Mouse (Mus musculus) CD4-positive helper T cell, adult 2 months (primary cell): ENCODE measurements around the gene Als2cl.

Experiments
- DNase-seq: peaks from one replicate; pipeline ENCODE4 v3.0.0-alpha.2; 2012; ENCODE audit warnings: low read depth, missing footprints, low spot score

Gene Als2cl

DNA sequence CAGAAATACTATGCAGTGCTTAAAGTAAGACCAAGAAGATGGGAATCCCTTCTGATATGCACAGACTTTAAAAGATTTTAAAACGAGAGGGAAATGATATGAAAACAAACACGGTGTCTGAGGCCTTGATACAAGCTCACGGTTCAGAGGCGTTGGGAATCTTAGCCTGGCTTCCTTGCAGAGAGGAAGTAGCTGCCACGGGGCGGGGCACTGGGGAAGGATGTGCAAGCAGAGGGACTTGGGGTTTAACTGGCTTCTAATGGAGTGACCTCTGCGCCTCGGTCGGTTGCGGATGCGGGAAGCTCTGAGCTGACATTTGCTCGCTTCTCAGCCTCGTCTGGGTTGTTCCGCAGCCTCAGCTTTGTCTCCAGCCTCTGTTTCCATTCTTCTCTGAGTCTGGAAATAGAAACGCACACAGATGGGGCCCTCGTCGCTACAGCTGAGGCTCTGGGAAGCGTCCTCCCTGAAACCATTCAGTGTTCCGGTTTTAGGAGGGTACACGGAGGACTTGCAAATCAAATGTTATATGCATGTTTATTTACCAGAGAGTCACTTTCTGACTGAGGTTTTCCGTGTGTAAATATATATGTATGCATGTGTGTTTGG is 35.1 kb downstream of the Als2cl start:
- no peak for DNase-seq

DNA sequence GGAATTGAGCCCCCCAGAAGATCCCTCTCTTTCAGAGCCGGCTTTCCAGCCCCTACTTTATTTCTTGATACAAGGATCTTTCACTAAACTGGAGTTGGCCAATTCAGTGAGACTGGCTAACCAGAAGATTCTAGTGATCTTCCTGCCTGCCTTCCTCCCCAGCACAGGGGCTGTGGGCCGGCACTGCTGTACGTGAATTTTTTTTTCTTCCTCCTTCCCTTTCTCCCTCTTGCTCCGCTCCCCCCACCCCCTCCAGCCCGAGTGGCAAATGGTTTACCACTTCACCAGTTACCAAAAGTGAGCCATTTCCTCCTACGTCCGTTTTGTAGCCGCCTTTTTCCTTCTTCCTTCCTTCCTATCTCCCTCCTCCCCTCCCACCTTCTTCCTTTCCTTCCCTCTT is 35.8 kb downstream of the Als2cl start:
- DNase-seq: no peak

DNA sequence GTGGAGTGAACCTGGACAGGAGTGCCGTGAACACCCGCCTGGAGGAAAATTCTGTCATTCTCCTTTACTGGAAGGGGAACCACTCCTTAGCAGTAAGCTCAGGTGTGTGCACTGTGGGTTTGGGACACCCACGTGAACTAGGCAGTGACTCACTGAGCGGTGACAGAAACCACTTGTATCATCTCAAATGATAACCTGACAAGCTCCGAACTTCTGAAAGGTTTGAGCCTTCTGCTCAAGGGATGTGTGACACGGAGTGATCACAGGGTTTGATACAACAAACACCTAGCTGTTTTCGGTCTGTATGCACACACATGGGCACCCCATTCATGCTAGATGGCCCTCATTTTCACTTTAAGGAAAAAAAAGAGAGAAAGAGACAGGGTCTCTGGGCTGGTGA is 37.1 kb downstream of the Als2cl start, which contains the start of gene Fam240a:
TSS of gene Fam240a (minus strand) at position 76 of the 400 bp plus-strand sequence.
- DNase-seq: peak; percentile 71

DNA sequence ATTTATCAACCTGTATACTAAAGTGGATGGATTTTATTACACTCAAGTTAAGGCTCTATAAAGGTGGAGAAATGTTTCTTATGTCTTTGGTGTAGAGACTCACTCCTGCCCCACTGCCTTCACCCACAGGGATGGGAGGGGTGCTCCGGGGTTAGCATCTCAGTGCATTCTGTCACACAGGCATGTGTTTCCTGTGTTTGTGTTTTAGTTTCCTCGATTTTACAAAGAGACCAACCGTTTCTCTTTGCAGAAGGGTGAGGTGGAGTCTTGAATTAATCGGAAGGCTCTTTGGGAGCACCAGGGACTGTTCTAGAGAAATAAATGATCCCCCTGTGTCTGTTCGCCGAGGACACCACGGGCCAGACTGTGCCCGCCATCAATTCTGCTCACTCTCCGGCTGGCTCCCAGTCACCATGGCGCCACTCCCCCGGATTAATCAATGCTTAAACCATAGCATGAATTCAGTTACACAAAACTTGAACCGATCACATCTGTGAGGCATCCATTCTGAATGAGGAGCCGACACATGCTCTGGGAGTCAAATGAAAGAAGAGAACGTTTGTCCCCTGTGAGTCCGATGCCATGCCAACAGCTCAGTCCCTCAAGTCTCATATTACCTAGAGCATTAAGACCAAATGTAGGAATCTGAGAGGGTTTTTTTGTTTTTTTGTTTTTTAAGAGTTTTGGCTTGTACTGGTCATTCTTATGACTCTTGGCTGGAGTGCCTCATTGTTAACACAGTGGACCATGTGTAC is 41.2 kb downstream of the Als2cl start:
- peak; percentile 46 for DNase-seq

DNA sequence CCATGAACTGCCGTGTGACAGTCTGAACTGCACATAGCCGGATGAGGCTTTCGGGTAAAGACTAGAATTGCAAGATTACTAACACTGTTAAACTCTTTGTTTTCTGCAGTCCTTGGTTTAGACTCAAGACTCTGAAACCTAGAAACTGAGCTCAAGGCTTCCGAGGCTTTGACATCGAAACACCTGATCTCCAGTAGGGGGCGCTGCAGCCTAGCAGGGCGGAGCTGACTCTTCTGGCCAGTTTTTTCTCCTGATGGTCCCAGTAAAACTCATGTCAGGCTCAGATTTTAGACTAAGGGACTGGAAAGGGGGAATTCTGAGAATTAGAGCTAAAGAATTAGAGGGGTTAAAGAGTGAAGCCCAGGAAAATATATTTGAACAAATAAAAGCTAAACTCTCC is 43.1 kb downstream of the Als2cl start:
- peak; percentile 75 for DNase-seq

DNA sequence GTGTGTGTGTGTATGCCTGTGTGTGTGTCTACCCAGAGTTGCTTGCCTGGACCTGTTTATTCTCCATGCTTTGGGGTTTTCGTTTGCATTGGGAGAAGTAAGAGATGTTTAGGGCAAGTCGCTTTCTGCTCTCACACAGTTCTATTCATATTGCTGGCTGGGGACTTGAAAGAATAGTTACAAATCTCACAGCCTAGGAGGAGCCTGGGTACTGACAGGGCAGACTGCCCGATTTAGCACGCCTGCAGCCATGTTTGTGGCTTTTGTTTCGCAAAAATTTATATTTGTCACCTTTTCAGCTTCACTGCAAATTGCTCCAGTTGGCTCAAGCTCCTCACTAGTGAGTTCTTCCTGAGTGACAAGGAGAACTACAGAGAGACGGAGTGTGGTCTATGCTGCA is 51.9 kb downstream of the Als2cl start:
- no peak for DNase-seq

DNA sequence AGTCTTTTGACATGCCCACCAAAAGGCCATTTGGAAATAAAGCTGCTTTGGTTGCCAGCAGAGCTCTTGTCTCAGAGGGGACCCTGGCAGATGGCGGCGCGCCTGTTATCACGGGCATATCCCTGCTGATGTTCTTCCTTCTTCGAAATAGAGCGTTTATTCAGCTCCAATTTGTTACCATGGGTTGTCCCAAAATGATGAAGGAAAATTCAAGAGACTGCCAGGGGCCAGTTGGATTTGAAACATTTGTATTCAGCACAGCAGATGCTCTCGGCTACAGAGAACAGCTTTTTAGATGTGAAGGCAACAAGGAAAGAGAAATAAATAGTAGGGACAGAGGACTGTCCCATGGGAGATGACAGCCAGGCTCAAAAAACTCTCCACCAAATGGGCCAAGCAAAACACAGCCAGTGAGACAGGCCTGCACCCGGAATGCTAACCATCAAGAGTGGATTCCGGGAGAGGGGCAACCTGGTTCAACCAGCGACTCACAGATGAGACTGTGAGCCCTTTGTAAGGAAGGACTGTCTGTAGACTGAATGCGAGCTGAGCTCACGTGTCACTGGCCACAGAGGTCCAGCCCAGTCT is 54.3 kb downstream of the Als2cl start:
- no peak for DNase-seq

DNA sequence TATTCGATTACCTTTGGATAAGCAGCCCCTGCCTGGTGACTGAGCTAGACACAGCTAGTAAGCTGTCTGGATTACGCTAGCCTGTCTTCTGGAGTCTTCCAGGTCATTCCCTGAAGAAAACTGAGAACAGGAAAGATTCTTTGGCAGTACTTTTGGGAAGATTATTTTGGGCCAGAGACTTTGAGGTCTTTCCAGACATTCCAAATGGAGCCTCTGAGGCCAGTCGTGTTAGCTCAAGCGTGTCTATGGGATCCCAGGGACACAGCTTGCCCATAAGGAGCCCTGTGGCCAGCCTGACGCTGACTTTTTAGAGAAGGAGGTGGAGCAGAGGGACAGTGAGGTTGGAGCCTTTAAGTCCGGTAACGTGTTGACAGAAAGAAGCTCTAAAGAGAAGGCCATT is 56.3 kb downstream of the Als2cl start:
- DNase-seq: no peak

DNA sequence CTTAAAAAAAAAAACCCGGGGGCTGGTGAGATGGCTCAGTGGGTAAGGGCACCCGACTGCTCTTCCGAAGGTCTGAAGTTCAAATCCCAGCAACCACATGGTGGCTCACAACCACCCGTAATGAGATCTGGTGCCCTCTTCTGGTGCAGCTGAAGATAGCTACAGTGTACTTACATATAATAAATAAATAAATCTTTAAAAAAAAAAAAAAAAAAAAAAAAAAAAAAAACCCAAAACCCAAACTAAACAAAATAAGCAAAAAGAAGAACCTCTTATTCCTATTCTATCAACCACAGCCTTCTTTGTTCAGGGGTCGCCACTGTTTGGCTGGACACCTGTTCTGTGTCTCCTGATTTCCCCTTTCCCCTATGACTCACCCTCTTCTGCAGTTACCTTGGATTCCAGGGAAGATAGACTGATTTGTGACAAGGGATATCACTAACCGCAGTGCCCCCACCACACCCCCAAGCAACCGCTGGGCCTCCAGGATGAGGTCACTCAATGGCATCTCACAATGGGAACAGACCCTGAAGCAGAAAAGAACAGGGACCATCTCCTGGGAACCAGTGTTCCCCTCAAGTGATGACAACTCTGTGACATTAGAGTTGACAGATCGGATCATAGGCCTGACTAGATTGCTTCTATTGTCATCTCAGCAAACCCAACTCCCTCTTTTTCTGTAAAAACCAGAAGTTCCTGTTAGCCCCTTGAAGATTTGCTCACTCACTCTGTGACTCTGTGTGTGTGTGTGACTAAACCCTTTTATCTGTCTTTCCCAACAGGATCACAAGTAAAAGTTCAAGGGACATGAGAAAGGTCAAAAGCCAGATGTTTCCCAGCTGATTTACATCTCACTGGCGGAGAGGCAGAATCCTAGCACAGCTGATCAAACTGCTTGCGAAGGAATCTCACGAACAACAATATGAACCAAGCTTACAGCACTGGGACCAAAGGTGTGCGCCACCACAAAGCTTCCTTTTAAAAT is 58.1 kb downstream of the Als2cl start:
- peak; percentile 31 for DNase-seq

DNA sequence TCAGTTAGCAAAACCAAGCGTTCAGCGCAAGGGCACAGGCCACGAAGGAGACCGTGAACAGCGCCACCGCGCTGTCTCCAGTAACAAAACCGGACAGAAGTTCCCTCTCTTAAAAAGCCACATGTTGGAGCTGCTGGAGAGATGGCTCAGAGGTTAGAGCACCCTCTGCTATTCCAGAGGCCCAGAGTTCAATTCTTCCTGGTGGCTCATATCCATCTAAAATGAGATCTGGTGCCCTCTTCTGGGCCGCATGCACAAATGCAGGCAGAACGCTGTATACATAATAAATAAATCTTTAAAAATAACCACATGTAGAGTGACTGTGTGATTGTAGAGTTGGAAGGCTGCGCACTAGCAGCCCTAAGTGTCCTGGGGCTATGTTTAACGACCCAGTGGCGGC is 64.6 kb downstream of the Als2cl start:
- peak; percentile 61 for DNase-seq

DNA sequence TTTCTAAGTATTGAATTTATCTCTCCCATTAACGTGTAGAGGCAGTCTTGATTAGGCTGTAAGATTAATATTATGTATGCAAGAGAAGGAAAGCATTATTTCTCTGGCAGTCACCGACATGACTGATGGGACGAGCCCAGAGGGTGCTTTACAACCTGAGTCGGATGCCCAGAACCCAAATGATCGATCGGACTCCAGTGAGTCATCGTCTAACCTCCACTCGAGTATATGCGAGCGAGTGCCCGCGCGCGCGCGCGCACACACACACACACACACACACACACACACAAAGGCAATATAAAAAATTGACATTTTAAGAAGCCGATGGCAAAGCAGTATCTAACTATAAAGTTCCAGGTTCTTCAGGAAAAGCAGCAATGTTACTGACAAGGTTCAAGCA is 65.7 kb downstream of the Als2cl start:
- no peak for DNase-seq

DNA sequence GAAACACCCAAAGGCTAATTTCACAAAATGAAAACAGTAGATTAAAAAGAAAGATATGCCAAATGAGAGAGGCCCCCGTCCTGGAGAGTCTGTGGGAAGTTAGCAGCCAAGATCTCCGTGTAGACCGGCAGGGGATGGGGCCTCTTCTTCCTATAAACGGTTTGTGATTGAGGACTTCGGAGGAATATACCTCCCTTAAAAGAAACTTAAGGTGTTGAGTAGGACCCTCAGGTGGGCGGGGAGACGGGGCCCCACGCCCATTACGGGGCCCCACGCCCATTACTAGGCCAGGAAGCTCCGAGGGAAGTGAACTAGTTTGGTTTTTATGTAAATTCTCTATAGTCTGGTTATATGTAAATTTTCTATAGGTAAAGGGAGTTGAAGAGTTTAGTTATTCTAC is 66.3 kb downstream of the Als2cl start, which contains the start of gene Tdgf1:
TSS of gene Tdgf1 (minus strand) at position 233 of the 400 bp plus-strand sequence.
- peak; percentile 30 for DNase-seq

DNA sequence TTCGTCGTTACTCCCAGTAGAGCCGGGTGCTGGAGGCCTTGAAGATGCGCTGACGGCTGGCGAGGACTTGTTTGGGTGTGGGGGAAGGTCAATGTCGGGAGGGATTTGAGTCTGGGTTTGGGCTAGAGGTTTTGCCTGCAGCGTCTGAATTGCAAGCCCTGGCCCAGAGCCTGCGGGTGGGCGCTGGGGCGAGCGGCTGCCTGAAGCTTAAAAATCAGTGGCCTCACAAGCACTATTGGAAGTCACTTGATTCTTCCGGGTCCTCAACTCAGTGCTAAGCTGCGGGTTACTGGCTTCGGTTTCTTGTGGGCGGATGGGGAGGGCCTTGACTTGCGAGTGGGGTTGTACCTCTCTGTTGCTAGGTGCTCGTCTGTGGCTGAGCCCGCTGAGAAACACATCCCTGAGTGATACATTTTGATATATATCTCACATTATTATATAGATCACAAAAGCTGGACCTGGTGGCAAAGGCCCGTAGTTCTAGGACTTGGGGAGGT is 66.9 kb downstream of the Als2cl start:
- DNase-seq: peak; percentile 88

DNA sequence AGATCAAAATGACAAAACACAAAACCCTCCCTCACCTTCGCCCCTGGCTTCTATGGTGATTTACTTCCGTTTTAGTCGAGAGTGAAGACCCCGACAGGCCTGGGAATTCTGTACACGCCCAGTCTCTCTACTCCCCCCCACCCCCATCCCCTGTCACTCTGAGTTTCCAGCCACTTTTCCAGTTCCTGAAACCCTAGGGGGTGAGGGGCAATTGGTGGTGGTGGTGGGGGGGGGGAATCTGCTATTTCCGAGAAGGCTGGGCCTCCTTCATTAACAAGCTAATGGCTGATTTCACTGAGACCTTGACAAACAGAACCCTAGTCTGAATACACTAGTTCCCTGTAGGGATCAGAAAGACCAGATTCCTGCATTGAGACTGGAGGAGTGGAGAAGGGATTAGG is 67.6 kb downstream of the Als2cl start:
- DNase-seq: no peak

DNA sequence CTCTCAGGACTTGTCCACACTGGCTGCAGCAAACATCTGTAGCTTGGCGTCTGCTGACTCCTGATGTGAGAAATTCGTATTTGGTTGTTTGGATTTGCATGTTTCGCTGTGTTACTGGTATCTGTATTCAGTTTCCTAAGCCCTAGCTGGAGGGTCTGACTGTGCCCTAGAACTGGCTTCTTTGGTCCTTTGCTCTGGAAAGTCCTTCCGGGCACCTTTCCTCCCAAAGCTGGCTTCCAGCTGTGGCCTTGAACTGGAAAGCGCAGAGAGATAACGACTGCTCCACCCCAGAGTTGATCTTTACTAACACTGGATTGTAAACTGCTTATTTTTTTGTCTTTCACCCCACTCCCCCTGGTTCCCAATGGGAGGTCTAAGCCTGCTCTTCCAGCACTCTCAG is 68.2 kb downstream of the Als2cl start:
- no peak for DNase-seq

DNA sequence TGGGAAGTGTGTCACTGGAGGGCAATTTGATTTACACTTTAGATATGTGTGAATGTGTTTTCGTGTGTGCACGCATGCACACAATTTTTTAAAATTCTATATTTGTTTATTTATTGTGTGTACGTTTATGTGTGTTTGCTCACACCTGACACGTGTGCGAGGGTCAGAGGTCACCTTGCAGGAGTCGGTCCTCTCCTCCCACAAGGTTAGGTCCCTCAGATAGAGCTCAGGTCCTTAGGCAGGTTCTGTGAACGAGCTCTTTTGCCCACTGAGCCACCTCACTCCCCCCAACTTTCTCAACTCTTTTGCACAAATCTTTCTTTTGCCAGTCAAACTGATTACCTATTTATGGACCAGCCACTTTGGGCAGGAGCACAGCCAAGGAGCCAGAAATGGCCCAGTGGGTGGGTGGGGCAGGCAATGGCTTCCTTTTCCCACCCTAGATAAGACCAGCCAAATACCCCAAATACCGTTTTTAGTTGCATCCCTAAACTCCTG is 69.2 kb downstream of the Als2cl start:
- DNase-seq: no peak

DNA sequence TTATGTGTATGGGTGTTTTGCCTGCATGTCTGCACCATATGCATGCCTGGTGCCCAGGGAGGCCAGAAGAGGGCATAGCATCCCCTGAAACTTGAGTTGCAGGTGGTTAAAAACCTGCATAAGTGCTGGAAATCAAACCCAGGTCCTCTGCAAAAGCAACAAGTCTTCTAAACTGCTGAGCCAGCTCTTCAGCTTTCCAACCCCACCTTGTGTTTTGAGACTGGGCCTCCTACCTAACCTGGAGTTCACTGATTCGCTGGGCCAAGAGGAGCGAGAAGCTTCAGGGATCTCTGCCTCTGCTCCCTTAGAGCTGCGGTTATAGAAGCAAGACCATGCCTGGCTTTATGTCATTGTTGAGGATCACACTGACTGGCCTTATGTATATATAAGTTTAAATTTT is 70.4 kb downstream of the Als2cl start:
- no peak for DNase-seq
